Mouse (Mus musculus) hindbrain, embryonic 14.5 days (tissue): ENCODE data around the gene Nlrp1a. TPM values are rescaled to one million over a fixed set of nuclear protein-coding genes. Genes with fewer than 3 reads are reported as not detected.

Experiments
- ATAC-seq: fragments of 200-750 bp; cut with Nextera tagmentation; 2 replicates; pipeline ENCODE4 v1.8.0; 2017; ENCODE audit warnings: moderate number of reproducible peaks, mild to moderate bottlenecking, moderate TSS enrichment, moderate library complexity; ENCODE audit not compliant: low FRiP score
- DNase-seq: peaks from one replicate; pipeline ENCODE4 v3.0.0-alpha.2; 2015; ENCODE audit warnings: low spot score
- H3K27ac ChIP-seq: fragments of 300-500 bp; sonication (generic); 2 replicates; pipeline ENCODE4 v1.5.1; 2014; ENCODE audit warnings: mild to moderate bottlenecking, moderate library complexity
- H3K27me3 ChIP-seq: fragments of 300-500 bp; sonication (generic); 2 replicates; pipeline ENCODE4 v1.6.1; 2014; ENCODE audit warnings: mild to moderate bottlenecking, low read length, mixed read lengths; ENCODE audit not compliant: control insufficient read depth, insufficient read depth
- H3K36me3 ChIP-seq: fragments of 300-500 bp; sonication (generic); replicated peaks from 2 replicates; pipeline ENCODE4 v1.6.1; 2014; ENCODE audit not compliant: control insufficient read depth, insufficient read depth
- H3K4me1 ChIP-seq: fragments of 300-500 bp; sonication (generic); replicated peaks from 2 replicates; pipeline ENCODE4 v1.6.1; 2014; ENCODE audit warnings: antibody characterized with exemption, low read length, mixed read lengths; ENCODE audit not compliant: control insufficient read depth, insufficient read depth
- H3K4me2 ChIP-seq: fragments of 300-500 bp; sonication (generic); replicated peaks from 2 replicates; pipeline ENCODE4 v1.6.1; 2014; ENCODE audit warnings: mild to moderate bottlenecking, moderate library complexity
- H3K4me3 ChIP-seq: fragments of 300-500 bp; sonication (generic); replicated peaks from 2 replicates; pipeline ENCODE4 v1.5.1; 2014; ENCODE audit warnings: mild to moderate bottlenecking, low read length
- H3K9ac ChIP-seq: fragments of 300-500 bp; sonication (generic); 2 replicates; pipeline ENCODE4 v1.6.1; 2014
- H3K9me3 ChIP-seq: fragments of 300-500 bp; sonication (generic); 2 replicates; pipeline ENCODE4 v1.6.1; 2016; ENCODE audit warnings: low read length; ENCODE audit not compliant: control insufficient read depth
- WGBS: fragments of 180-500 bp; shearing (Covaris S2); extraction: QIAGEN DNeasy Blood & Tissue Kit; methylation state at CpG from one replicate; pipeline ENCODE4 v1.1.7; 2014; 5-methylcytosine and 5-hydroxymethylcytosine counted together
- polyA plus RNA-seq: library from polyadenylated mRNA; unstranded; fragments of >200 nt; fragmentation: Nextera tagmentation; extraction: Ambion mirVana; gene quantifications from 2 replicates; pipeline ENCODE4 v1.2.1, GENCODE M21; 2014

Gene Nlrp1a
- polyA plus RNA-seq, 1 experiment from 2014 or later: 0.07 TPM

- Histone ChIP-seq H3K27ac (no peak overlapping the region), H3K9ac (no peak overlapping the region), H3K9me3 (no peaks in the 10 kb centered on the region; the same call in 1 of the 2 replicates), H3K4me3 (no peak overlapping the region), H3K27me3 (no peaks in the 10 kb centered on the region), H3K4me1 (no peaks in the 10 kb centered on the region), H3K4me2 (no peak overlapping the region), H3K36me3 (no peaks in the 10 kb centered on the region)
- WGBS: 89% methylated on average over 1 of the region's 1 CpGs
- no peak for ATAC-seq
- DNase-seq: no peak
Measured at GRCm38 (mm10) chr11:71076342-71076741, 68.2 kb downstream of the Nlrp1a start.

GRCm38 (mm10) chr11:71052554-71052953, 92.0 kb downstream of the Nlrp1a start:
- no peaks in the 10 kb centered on the region for H3K9me3 ChIP-seq
- no peaks in the 10 kb centered on the region for H3K36me3 ChIP-seq
- H3K4me3 ChIP-seq: no peak overlapping the region
- no peaks in the 10 kb centered on the region for H3K27me3 ChIP-seq
- H3K4me1 ChIP-seq: no peaks in the 10 kb centered on the region
- H3K27ac ChIP-seq: no peak overlapping the region
- DNase-seq (peak; percentile 79), ATAC-seq (no peak)
- WGBS: 3% methylated on average over 1 of the region's 1 CpGs
- no peak overlapping the region for H3K4me2 ChIP-seq
- no peak overlapping the region for H3K9ac ChIP-seq

Other genes with a start within 250 kb of the Nlrp1a start
- gene Nup88, start 174.7 kb downstream of the Nlrp1a start, polyA plus RNA-seq: 117 and 119 TPM in 2 replicates
- gene Rpain, start 174.5 kb downstream of the Nlrp1a start, polyA plus RNA-seq: 65.7 and 67.8 TPM in 2 replicates
- gene C1qbp, start 161.7 kb downstream of the Nlrp1a start, polyA plus RNA-seq: 171 and 174 TPM in 2 replicates
- gene Dhx33, start 140.3 kb downstream of the Nlrp1a start, polyA plus RNA-seq: 15.7 and 16.5 TPM in 2 replicates
- 24.3 and 31.6 TPM in 2 replicates for gene Mis12, start 125.1 kb downstream of the Nlrp1a start, polyA plus RNA-seq
- gene Derl2, start 124.9 kb downstream of the Nlrp1a start, polyA plus RNA-seq: 30.2 and 37.1 TPM in 2 replicates
- 298 and 315 TPM in 2 replicates for gene 6330403K07Rik, start 111.2 kb downstream of the Nlrp1a start, polyA plus RNA-seq
- not detected in 2 replicates for gene Nlrp1b, start 86.0 kb upstream of the Nlrp1a start, polyA plus RNA-seq